Mouse (Mus musculus) E14TG2a.4 (cell line): ENCODE measurements around the gene Chst8.

Experiments used
- CTCF ChIP-seq: conservative IDR thresholded peaks from 2 replicates; pipeline ENCODE4 v1.5.1; 2014; ENCODE audit warnings: low read length
- NANOG ChIP-seq: IDR thresholded peaks from 2 replicates; pipeline ENCODE4 v1.6.1; 2014; ENCODE audit warnings: borderline replicate concordance, low read length, mixed read lengths
- POU5F1 ChIP-seq: IDR thresholded peaks from 2 replicates; pipeline ENCODE4 v1.6.1; 2014; ENCODE audit warnings: low read length, borderline replicate concordance

DNA sequence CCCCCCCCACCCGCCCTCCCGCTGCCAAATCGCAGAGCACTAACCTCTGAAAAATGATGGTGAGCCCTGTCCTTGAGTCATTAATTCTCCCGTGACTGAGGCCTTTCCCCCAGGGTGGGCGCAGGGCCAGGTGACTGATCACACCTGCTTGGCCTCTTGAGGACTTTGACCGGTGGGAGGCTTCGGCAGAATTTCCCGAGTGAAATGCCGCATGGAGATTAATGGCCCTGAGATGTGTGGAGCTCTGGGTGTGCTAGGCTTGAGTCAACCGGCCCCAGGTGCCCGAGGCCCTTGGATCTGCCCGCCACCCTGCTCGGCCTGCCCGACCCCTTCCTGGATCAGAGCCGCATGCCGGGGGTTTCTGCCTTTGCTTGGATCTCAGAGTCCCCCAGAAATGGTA, 144.6 kb downstream of the Chst8 start:
- TF ChIP-seq CTCF = no peak
- no peak for TF ChIP-seq NANOG
- no peak for TF ChIP-seq POU5F1
